ENCODE assay signal across 9 mouse cellular contexts in the genomic region with DNA sequence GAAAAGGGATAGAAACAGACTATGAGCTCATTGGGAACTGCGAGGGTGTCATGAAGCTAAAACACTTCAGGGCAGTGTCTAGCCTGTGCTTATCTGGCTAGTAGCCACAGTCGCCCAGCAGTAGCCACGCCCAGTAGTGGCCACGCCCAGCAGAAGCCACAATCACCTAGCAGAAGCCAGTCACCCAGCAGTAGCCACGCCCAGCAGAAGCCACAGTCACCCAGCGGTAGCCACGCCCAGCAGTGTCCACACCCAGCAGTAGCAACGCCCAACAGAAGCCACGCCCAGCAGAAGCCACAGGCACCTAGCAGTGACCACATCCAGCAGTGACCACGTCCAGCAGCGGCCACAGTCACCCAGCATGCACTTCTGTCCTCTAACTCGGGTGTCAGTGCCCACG.
A peak's percentile ranks its signal among the peaks of the same experiment; 100 is the strongest.
DNase-seq lines count a peak whose midpoint lies in the region; ATAC-seq and TF ChIP-seq lines count a peak whose summit lies in the region.
"Had no signal": no experiment of that assay in that cellular context is flagged by ENCODE, and none has a peak within 500 bp of the region (broad histone marks: within the 10 kb centered on the region; RNA-seq: fewer than 3 reads in every experiment).

No protein-coding gene starts in this region.

- no peak overlapping the region for H3K4me3 ChIP-seq in forebrain, embryonic 13.5 days
- H3K4me3 ChIP-seq in forebrain, embryonic 15.5 days: no peak overlapping the region
- peak overlapping the region; percentile 38 for H3K4me3 ChIP-seq in embryonic facial prominence, embryonic 10.5 days
- no peak overlapping the region for H3K4me3 ChIP-seq in liver, embryonic 13.5 days (replicated peaks)
- H3K4me3 ChIP-seq in layer of hippocampus, adult 2 months: no peak overlapping the region

- H3K27me3 ChIP-seq in forebrain, embryonic 13.5 days: no peaks in the 10 kb centered on the region
- H3K27me3 ChIP-seq in forebrain, embryonic 15.5 days: no peaks in the 10 kb centered on the region
- peaks cover 35% of the 10 kb centered on the region for H3K27me3 ChIP-seq in embryonic facial prominence, embryonic 10.5 days (replicated peaks; ENCODE audit: low read depth, poor library complexity, severe bottlenecking)
- H3K27me3 ChIP-seq in liver, embryonic 13.5 days: no peaks in the 10 kb centered on the region

- no peak for TF ChIP-seq CTCF in layer of hippocampus, adult 2 months (conservative IDR thresholded peaks at IDR 0.05)

- H3K36me3 ChIP-seq in forebrain, embryonic 13.5 days (ENCODE audit: poor library complexity, severe bottlenecking): no peaks in the 10 kb centered on the region
- no peaks in the 10 kb centered on the region for H3K36me3 ChIP-seq in forebrain, embryonic 15.5 days
- 0 out of 2 replicates have a peak, but pooled peaks cover 2% of the 10 kb centered on the region for H3K36me3 ChIP-seq in embryonic facial prominence, embryonic 10.5 days (replicated peaks)
- H3K36me3 ChIP-seq in liver, embryonic 13.5 days: no peaks in the 10 kb centered on the region

- no peaks in the 10 kb centered on the region for H3K9me3 ChIP-seq in forebrain, embryonic 13.5 days (replicated peaks)
- H3K9me3 ChIP-seq in forebrain, embryonic 15.5 days: no peaks in the 10 kb centered on the region
- H3K9me3 ChIP-seq in embryonic facial prominence, embryonic 10.5 days: no peaks in the 10 kb centered on the region
- H3K9me3 ChIP-seq in liver, embryonic 13.5 days (replicated peaks): no peaks in the 10 kb centered on the region; the same call in 1 of the 2 replicates

- 17% methylated on average over 13 of the region's 13 CpGs for WGBS in forebrain, embryonic 13.5 days
- WGBS in forebrain, embryonic 15.5 days: 22% methylated on average over 13 of the region's 13 CpGs
- WGBS in embryonic facial prominence, embryonic 10.5 days: 16% methylated on average over 13 of the region's 13 CpGs
- 6% methylated on average over 13 of the region's 13 CpGs for WGBS in liver, embryonic 13.5 days (ENCODE audit: insufficient replicate concordance)

- H3K4me2 ChIP-seq in forebrain, embryonic 13.5 days: peak overlapping the region; percentile 19; the same call in 1 of the 2 replicates
- no peak overlapping the region for H3K4me2 ChIP-seq in forebrain, embryonic 15.5 days (replicated peaks)
- H3K4me2 ChIP-seq in liver, embryonic 13.5 days: peak overlapping the region; percentile 21

- no peak overlapping the region for H3K9ac ChIP-seq in forebrain, embryonic 13.5 days
- no peak overlapping the region for H3K9ac ChIP-seq in forebrain, embryonic 15.5 days (replicated peaks)
- H3K9ac ChIP-seq in liver, embryonic 13.5 days: no peak overlapping the region

- ATAC-seq in forebrain, embryonic 13.5 days: no peak
- no peak for ATAC-seq in forebrain, embryonic 15.5 days (replicated peaks)
- ATAC-seq in liver, embryonic 13.5 days (ENCODE audit: low read depth): peak; percentile 41; the same call in 1 of the 2 replicates

- no peak overlapping the region for H3K27ac ChIP-seq in forebrain, embryonic 13.5 days
- no peak overlapping the region for H3K27ac ChIP-seq in forebrain, embryonic 15.5 days (replicated peaks)
- peak overlapping the region; percentile 40; the same call in 1 of the 2 replicates for H3K27ac ChIP-seq in embryonic facial prominence, embryonic 10.5 days (replicated peaks)
- H3K27ac ChIP-seq in liver, embryonic 13.5 days: no peak overlapping the region
- H3K27ac ChIP-seq in layer of hippocampus, adult 2 months: no peak overlapping the region

- peaks cover 19% of the 10 kb centered on the region for H3K4me1 ChIP-seq in forebrain, embryonic 13.5 days
- H3K4me1 ChIP-seq in forebrain, embryonic 15.5 days: peaks cover 15% of the 10 kb centered on the region
- H3K4me1 ChIP-seq in embryonic facial prominence, embryonic 10.5 days: peaks cover 27% of the 10 kb centered on the region
- H3K4me1 ChIP-seq in liver, embryonic 13.5 days (replicated peaks): peaks cover 3% of the 10 kb centered on the region

- DNase-seq in 3134 (ENCODE audit: extremely low read depth, insufficient read length, low spot score): peak; percentile 69
- DNase-seq in embryonic facial prominence, embryonic 10.5 days (ENCODE audit: low spot score): peak; percentile 62
- peak; percentile 20 for DNase-seq in liver, embryonic 13.5 days
- DNase-seq in spleen, adult 18-20 months: no peak
- DNase-seq in thymus, postnatal 25 days: no peak
- DNase-seq in layer of hippocampus, adult 2 months (ENCODE audit: low spot score in 2 of 2): no peak
- DNase-seq: cerebellum, adult 9-11 months had no signal

Comparison
In these comparisons a context has a peak if more than half of its experiments do, and no peak if none do; other contexts are left out.
1. DNase-seq: peak in 3134 (single experiment), embryonic facial prominence, embryonic 10.5 days (single experiment) and liver, embryonic 13.5 days (single experiment); none in spleen, adult 18-20 months (0 of 2), thymus, postnatal 25 days (single experiment) and layer of hippocampus, adult 2 months (0 of 2).